Mouse (Mus musculus) embryo, embryonic 9.5 days (tissue): ENCODE results near the gene Rimklb.
"Not testable (repeated sequence)": the region's sequence is repeated elsewhere in the genome, so short reads cannot be mapped to it uniquely, and the experiment has no call there.

Experiments used
- DNase-seq: peaks from one replicate; pipeline ENCODE4 v3.0.0-alpha.2; 2017; ENCODE audit errors: extremely low spot score

Rimklb gene

GRCm38 (mm10) chr6:122496501-122496900, 2.1 kb downstream of the Rimklb start:
- DNase-seq = peak; percentile 33

GRCm38 (mm10) chr6:122495082-122495881, 3.3 kb downstream of the Rimklb start:
- peak; percentile 75 for DNase-seq

GRCm38 (mm10) chr6:122493799-122494472, 4.6 kb downstream of the Rimklb start:
- peak; percentile 22 for DNase-seq

- peak; percentile 11 for DNase-seq
Observed at GRCm38 (mm10) chr6:122492479-122492878, 6.1 kb downstream of the Rimklb start.

- peak; percentile 93 for DNase-seq
Observed at GRCm38 (mm10) chr6:122491557-122491956, 7.0 kb downstream of the Rimklb start.

- no peak for DNase-seq
Observed at GRCm38 (mm10) chr6:122490929-122491512, 7.5 kb downstream of the Rimklb start.

GRCm38 (mm10) chr6:122486297-122487117, 12.1 kb downstream of the Rimklb start:
- peak; percentile 87 for DNase-seq

- peak; percentile 65 for DNase-seq
Observed at GRCm38 (mm10) chr6:122485401-122486296, 12.9 kb downstream of the Rimklb start.

- no peak for DNase-seq
Observed at GRCm38 (mm10) chr6:122478062-122478461, 20.5 kb downstream of the Rimklb start.

GRCm38 (mm10) chr6:122471461-122471860, 27.1 kb downstream of the Rimklb start:
- DNase-seq = not testable (repeated sequence)

- no peak for DNase-seq
Observed at GRCm38 (mm10) chr6:122470240-122470639, 28.3 kb downstream of the Rimklb start.

- no peak for DNase-seq
Observed at GRCm38 (mm10) chr6:122469030-122469640, 29.4 kb downstream of the Rimklb start.

- DNase-seq = no peak
Observed at GRCm38 (mm10) chr6:122466092-122466713, 32.4 kb downstream of the Rimklb start.

- no peak for DNase-seq
Observed at GRCm38 (mm10) chr6:122458946-122459693, 39.4 kb downstream of the Rimklb start.

GRCm38 (mm10) chr6:122447848-122448247, 50.7 kb downstream of the Rimklb start:
- DNase-seq = no peak

- no peak for DNase-seq
Observed at GRCm38 (mm10) chr6:122445215-122445614, 53.3 kb downstream of the Rimklb start.

- no peak for DNase-seq
Observed at GRCm38 (mm10) chr6:122440632-122441226, 57.8 kb downstream of the Rimklb start.

- DNase-seq = no peak
Observed at GRCm38 (mm10) chr6:122439249-122439648, 59.3 kb downstream of the Rimklb start.

- no peak for DNase-seq
Observed at GRCm38 (mm10) chr6:122435270-122435669, 63.3 kb downstream of the Rimklb start.
